Mouse (Mus musculus) olfactory bulb, adult 2 months (tissue): ENCODE results near the gene Ggt6. TPM values are rescaled to one million over a fixed set of nuclear protein-coding genes. Genes with fewer than 3 reads are reported as not detected.
"Not testable (repeated sequence)": the region's sequence is repeated elsewhere in the genome, so short reads cannot be mapped to it uniquely, and the experiment has no call there.

Experiments
- H3K27ac ChIP-seq: fragments of 200-500 bp; 2 replicates; pipeline ENCODE4 v1.5.1; 2012; ENCODE audit warnings: low read depth, low read length; ENCODE audit not compliant: insufficient read depth
- H3K4me1 ChIP-seq: fragments of 200-500 bp; 2 replicates; pipeline ENCODE4 v1.6.1; 2012; ENCODE audit warnings: low read length; ENCODE audit not compliant: control insufficient read depth, insufficient read depth
- H3K4me3 ChIP-seq: fragments of 200-500 bp; 2 replicates; pipeline ENCODE4 v1.5.1; 2012; ENCODE audit warnings: mild to moderate bottlenecking, low read depth, low read length, moderate library complexity; ENCODE audit not compliant: insufficient read depth
- CTCF ChIP-seq: fragments of 200-500 bp; IDR thresholded peaks from 2 replicates; pipeline ENCODE4 v1.5.1; 2012; ENCODE audit warnings: low read depth, mild to moderate bottlenecking, low read length, moderate library complexity; ENCODE audit not compliant: insufficient read depth
- POLR2A ChIP-seq: fragments of 200-500 bp; IDR thresholded peaks from 2 replicates; pipeline ENCODE4 v1.6.1; 2012; ENCODE audit warnings: mild to moderate bottlenecking, low read depth, low read length, moderate library complexity; ENCODE audit not compliant: insufficient read depth
- WGBS: fragments of 180-500 bp; shearing (Covaris S2); methylation state at CpG from one replicate; pipeline ENCODE4 v1.1.7; 2018; 5-methylcytosine and 5-hydroxymethylcytosine counted together
- polyA plus RNA-seq: library from polyadenylated mRNA; stranded (reverse); fragments of >200 nt; gene quantifications from 2 replicates; pipeline ENCODE4 v1.2.4, GENCODE M21; 2012; ENCODE audit warnings: low replicate concordance; ENCODE audit not compliant: missing spikeins, insufficient read depth, insufficient read length

Ggt6 gene
- polyA plus RNA-seq, 1 experiment: not detected

DNA sequence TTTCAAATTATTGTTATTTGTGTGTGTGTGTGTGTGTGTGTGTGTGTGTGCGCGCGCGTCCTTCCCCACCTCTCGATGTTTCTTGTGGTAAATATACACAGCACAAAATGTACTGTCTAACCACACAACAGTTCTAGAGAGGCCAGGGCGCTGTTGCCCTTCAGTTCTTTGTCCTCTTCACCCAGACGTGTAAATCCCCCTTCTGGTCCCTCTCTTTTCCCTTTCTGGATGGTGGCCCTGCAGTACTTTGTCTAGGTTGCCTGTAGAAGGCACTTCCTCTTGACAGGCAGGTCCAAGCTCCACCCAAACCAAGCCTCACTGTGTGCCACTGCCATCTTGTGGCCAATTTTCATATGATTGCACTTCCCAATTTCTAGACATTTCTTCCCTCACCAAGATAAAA lies 6.0 kb upstream of the Ggt6 start:
- no peak overlapping the region for H3K4me3 ChIP-seq
- no peaks in the 10 kb centered on the region for H3K4me1 ChIP-seq
- no peak overlapping the region for H3K27ac ChIP-seq
- TF ChIP-seq CTCF (peak; percentile 38; the same call in 1 of the 2 replicates), POLR2A (no peak)
- WGBS: 38% methylated on average over 7 of the region's 7 CpGs

DNA sequence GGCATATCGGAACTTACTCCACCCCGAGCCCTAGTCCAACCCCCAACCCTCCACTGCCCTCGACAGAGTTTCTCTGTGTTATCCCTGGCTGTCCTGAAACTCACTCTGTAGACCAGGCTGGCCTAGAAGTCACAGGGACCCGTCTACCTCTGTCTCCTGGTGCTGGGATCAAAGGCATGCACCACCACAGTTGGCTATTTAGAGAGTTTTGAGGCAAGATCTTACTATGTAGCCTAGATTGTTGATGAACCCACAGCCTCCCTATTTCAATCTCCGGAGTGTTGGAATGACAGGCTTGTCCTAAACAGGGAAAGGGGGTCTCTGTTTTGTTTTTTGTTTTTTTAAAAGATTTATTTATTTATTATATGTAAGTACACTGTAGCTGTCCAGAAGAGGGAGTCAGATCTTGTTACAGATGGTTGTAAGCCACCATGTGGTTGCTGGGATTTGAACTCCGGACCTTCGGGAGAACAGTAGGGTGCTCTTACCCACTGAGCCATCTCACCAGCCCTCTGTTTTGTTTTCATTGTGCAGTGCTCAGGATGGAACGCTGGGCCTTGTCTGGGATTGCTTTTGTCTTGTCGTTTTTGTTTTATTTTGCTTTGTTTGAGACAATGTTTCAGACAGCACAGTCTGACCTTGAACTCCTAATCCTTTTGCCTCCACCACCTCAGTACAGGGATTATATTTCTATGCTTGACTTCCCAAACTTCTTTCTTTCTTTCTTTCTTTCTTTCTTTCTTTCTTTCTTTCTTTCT lies 4.8 kb upstream of the Ggt6 start:
- not testable (repeated sequence) for H3K27ac ChIP-seq, H3K4me3 ChIP-seq, H3K4me1 ChIP-seq
- 67% methylated on average over 9 of the region's 9 CpGs for WGBS

DNA sequence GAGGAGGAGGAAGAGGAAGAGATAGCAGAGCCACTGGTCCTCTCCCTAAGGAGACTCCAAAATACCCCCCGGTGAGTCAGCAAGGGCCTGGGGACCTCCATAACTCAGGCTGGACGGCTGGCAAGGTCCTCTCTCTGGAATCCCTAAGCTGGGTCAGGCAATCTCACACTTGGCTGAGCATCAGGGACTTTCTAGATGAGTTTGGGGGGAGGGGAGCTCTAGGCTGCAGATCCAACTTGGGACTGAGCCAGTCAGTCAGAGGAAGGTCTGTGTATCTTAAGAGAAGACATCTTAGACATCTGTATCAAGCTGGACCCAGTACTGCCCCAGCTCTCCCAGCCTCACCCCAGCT lies 344 bp downstream of the Ggt6 start:
- no peak overlapping the region for H3K27ac ChIP-seq
- 44% methylated on average over 2 of the region's 2 CpGs for WGBS

DNA sequence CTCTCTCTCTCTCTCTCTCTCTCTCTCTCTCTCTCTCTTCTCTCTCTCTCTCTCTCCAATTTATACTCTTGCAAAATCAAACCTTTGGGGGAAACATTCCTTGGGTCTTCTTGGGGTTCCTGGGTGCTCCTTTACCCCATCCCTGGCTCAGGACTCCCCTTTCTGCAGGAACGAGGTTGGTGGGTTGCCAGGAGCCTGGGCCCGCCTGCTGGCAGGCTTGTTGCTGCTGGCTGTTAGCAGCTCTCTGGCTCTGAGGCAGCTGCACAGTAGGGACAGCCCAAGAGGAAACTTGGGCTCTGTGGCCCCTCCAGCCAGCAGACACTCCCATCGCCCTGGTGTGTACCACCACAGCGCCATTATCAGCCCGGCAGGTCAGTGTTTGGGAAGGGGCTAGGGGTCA lies 945 bp downstream of the Ggt6 start:
- TF ChIP-seq CTCF: no peak
- no peak for TF ChIP-seq POLR2A
- H3K27ac ChIP-seq: no peak overlapping the region
- WGBS: 56% methylated on average over 5 of the region's 5 CpGs
- peaks cover 18% of the 10 kb centered on the region for H3K4me1 ChIP-seq
- H3K4me3 ChIP-seq: no peak overlapping the region

More for the DNA sequence above, 344 bp downstream of the Ggt6 start:
- TF ChIP-seq CTCF (no peak), POLR2A (no peak)
- Histone ChIP-seq H3K4me3 (no peak overlapping the region), H3K4me1 (peaks cover 18% of the 10 kb centered on the region)

DNA sequence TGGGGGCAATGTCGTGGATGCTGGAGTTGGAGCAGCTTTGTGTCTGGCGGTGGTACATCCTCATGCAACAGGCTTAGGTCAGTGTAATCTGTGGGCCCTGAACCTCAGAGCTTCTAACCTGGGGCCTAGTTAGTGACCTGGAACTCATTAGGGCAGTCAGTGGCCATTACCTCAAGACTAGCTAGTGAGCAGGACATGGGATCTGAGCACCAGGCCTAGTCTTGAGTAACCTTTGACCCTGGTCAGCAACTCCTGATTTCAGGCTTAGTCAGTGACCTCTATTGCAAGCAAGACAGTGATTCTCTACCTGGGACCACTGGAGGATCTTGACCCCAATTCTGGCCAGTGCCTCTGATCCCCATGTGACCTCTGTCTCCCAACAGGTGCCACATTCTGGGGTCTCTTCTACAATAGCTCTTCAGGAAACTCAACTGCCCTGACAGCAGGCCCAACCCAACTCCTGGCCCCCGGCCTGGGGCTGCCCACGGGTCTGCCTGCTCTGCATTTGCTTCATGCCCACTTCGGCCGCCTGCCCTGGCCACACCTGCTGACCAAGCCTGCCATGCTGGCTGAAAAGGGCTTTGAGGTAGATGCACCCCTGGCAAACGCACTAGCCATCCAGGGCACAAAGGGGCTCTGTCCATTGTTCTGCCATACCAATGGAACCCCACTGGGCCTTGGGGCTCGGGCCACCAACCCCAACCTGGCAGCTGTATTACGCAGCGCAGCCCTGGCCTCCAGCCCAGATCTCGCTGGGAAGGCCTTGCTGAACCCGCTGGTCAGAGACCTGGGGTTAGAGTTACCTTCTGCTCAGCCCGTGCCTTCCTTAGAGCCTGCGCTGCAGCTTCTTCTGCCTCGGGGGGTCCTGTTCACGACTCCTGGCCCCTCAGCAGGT lies 1.7 kb downstream of the Ggt6 start:
- 66% methylated on average over 16 of the region's 16 CpGs for WGBS
- H3K27ac ChIP-seq: no peak overlapping the region
- no peak for TF ChIP-seq CTCF
- TF ChIP-seq POLR2A: no peak
- peaks cover 19% of the 10 kb centered on the region for H3K4me1 ChIP-seq
- H3K4me3 ChIP-seq: no peak overlapping the region

DNA sequence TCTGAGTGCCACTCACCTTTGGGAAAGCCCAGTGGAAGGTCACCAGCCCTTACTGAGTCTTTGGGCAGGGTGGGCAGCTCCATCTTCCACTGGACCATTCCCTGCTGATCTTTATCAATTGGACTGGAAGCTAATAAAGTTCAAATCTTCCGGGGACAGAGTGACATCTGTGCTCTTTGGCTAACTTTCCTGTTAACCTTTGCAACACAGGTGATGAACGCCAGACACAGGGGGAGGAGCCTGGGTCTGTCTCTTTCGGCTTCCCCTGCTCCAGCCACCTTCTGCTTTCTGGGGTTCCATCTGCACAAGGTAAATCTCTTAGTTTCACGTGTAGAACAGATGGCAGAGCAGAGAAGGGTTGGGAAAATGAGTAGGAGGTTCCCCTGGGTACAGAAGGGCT lies 3.1 kb downstream of the Ggt6 start:
- H3K4me1 ChIP-seq: peaks cover 25% of the 10 kb centered on the region
- H3K27ac ChIP-seq: no peak overlapping the region
- 79% methylated on average over 4 of the region's 4 CpGs for WGBS
- H3K4me3 ChIP-seq: no peak overlapping the region
- no peak for TF ChIP-seq CTCF
- no peak for TF ChIP-seq POLR2A

DNA sequence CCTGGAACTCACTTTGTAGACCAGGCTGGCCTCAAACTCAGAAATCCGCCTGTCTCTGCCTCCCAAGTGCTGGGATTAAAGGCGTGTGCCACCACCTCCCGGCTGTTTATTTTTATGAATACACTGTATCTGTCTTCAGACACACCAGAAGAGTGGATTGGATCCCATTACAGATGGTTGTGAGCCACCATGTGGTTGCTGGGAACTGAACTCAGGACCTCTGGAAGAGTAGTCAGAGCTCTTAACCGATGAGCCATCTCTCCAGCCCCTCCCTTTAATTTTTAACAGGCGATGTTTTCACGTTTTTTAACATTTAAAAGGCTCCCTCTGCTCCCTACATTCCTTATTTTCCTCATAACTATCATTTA lies 5.3 kb downstream of the Ggt6 start:
- Histone ChIP-seq H3K27ac (peak overlapping the region; percentile 53; the same call in 1 of the 2 replicates), H3K4me3 (peak overlapping the region; percentile 76)
- WGBS: 31% methylated on average over 6 of the region's 6 CpGs

DNA sequence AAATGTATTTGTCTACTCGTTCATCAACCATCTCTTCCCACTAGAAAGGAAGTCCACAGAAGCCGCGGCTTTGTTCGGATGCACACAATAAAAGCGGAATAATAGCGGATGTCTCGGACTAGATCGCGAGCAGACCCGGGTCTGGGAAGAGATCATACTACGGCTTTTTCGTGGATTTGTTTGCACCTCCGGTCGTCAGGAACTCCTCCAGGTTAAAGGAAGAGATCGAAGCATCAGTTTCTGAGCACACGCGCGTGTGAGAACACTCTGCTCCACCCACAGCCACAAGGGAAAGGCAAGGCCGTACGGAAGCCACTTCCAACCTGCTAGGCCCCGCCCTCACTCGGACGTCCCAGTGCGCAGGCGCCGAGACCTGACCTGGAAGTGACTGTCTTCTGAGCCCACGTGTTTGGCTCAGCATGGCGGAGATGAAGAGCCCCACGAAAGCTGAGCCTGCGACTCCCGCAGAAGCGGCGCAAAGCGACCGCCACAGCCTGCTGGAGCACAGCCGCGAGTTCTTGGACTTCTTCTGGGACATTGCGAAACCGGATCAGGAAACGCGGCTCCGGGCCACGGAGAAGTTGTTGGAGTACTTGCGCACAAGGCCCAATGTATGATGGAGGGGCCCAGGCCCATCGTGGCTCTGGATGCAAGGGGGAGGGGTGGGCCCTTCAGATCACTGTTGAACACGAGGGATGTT lies 5.8 kb downstream of the Ggt6 start, which contains the start of gene Mybbp1a:
Gene Mybbp1a (plus strand): TSS at position 391 of the 700 bp plus-strand sequence.
- peaks cover 17% of the 10 kb centered on the region for H3K4me1 ChIP-seq
- WGBS: 1% methylated on average over 46 of the region's 46 CpGs
- H3K4me3 ChIP-seq: peak within 1 kb of the TSS; percentile 76
- peak within 1 kb of the TSS; percentile 53; the same call in 1 of the 2 replicates for H3K27ac ChIP-seq
- TF ChIP-seq POLR2A (peak; percentile 84), CTCF (no peak)

More for the DNA sequence above, 5.3 kb downstream of the Ggt6 start:
- H3K4me1 ChIP-seq: peaks cover 22% of the 10 kb centered on the region
